Mouse (Mus musculus) neural tube, embryonic 12.5 days (tissue): Measurements from ENCODE around the gene Dock6. TPM values are rescaled to one million over a fixed set of nuclear protein-coding genes. Genes with fewer than 3 reads are reported as not detected.
A peak's percentile ranks its signal among the peaks of the same experiment; 100 is the strongest.

Source experiments
- ATAC-seq: fragments of 200-750 bp; cut with Nextera tagmentation; 2 replicates; pipeline ENCODE4 v1.8.0; 2017; ENCODE audit warnings: low read depth, mild to moderate bottlenecking, moderate TSS enrichment, moderate library complexity; ENCODE audit not compliant: low FRiP score
- H3K27ac ChIP-seq: fragments of 300-500 bp; sonication (generic); 2 replicates; pipeline ENCODE4 v1.5.1; 2016
- H3K27me3 ChIP-seq: fragments of 300-500 bp; sonication (generic); replicated peaks from 2 replicates; pipeline ENCODE4 v1.6.1; 2016; ENCODE audit warnings: mild to moderate bottlenecking
- H3K36me3 ChIP-seq: fragments of 300-500 bp; sonication (generic); 2 replicates; pipeline ENCODE4 v1.6.1; 2016; ENCODE audit warnings: mild to moderate bottlenecking
- H3K4me1 ChIP-seq: fragments of 300-500 bp; sonication (generic); 2 replicates; pipeline ENCODE4 v1.6.1; 2016
- H3K4me2 ChIP-seq: fragments of 300-500 bp; sonication (generic); replicated peaks from 2 replicates; pipeline ENCODE4 v1.6.1; 2016; ENCODE audit warnings: mild to moderate bottlenecking
- H3K4me3 ChIP-seq: fragments of 300-500 bp; sonication (generic); 2 replicates; pipeline ENCODE4 v1.5.1; 2016
- H3K9ac ChIP-seq: fragments of 300-500 bp; sonication (generic); 2 replicates; pipeline ENCODE4 v1.6.1; 2016; ENCODE audit warnings: mild to moderate bottlenecking
- H3K9me3 ChIP-seq: fragments of 300-500 bp; sonication (generic); 2 replicates; pipeline ENCODE4 v1.6.1; 2016; ENCODE audit warnings: mild to moderate bottlenecking
- WGBS: fragments of 180-500 bp; shearing (Covaris S2); methylation state at CpG from one replicate; pipeline ENCODE4 v1.1.7; 2016; 5-methylcytosine and 5-hydroxymethylcytosine counted together
- polyA plus RNA-seq: library from polyadenylated mRNA; unstranded; fragments of >200 nt; fragmentation: Nextera tagmentation; extraction: Ambion mirVana; gene quantifications from 2 replicates; pipeline ENCODE4 v1.2.1, GENCODE M21; 2016

Dock6 gene
- polyA plus RNA-seq, 1 experiment from 2014 or later = 26.2 TPM

- peaks cover 6% of the 10 kb centered on the region; the same call in 1 of the 2 replicates for H3K36me3 ChIP-seq
- WGBS = 82% methylated on average over 11 of the region's 11 CpGs
- no peaks in the 10 kb centered on the region for H3K9me3 ChIP-seq
- no peak for ATAC-seq
- H3K27ac ChIP-seq = no peak overlapping the region
- H3K4me1 ChIP-seq = peaks cover 9% of the 10 kb centered on the region; the same call in 1 of the 2 replicates
- no peaks in the 10 kb centered on the region for H3K27me3 ChIP-seq
- H3K9ac ChIP-seq = no peak overlapping the region
- H3K4me2 ChIP-seq = no peak overlapping the region
- no peak overlapping the region for H3K4me3 ChIP-seq
These were observed 84.5 kb downstream of the Dock6 start for GRCm38 (mm10) chr9:21767896-21768295.

DNA sequence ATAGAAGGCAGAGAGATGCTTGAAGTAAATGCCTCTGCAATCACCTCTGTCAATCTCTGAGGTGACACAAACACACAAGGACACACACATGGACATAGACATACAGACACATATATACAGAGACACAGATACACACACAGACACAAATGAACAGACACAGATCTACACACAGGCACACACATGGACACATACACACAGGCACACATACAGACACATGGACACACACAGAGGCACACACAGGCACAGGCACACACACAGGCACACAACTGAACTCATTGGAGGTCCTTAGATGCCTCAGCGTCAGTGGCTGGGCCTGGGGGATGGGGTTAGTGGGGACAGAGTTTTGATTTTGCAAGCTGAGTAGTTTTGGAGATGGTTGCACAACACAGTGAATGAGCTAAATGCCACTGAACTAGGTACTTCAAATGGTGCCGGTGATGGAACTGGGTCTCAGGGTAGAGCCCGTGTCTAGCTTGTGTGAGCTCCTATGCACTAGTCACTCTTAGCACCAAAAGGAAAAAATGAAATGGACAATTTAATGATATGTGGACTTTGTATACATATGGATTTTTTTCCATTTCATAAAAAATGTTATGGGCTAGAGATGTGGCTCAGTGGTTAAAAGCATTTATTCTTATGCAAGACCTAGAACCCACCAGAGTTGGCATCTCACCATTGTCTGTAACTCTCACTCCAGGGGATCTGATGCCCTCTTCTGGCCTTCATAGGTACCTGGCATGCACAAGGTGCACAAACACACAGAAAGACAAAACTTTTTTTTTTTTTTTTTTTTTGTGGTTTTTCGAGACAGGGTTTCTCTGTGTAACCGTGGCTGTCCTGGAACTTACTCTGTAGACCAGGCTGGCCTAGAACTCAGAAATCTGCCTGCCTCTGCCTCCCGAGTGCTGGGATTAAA lies 88.1 kb downstream of the Dock6 start:
- Histone ChIP-seq H3K4me1 (peaks cover 12% of the 10 kb centered on the region; the same call in 1 of the 2 replicates), H3K4me2 (no peak overlapping the region), H3K27ac (no peak overlapping the region), H3K9ac (no peak overlapping the region), H3K9me3 (no peaks in the 10 kb centered on the region), H3K27me3 (no peaks in the 10 kb centered on the region), H3K4me3 (no peak overlapping the region), H3K36me3 (no peaks in the 10 kb centered on the region)
- WGBS = 95% methylated on average over 6 of the region's 6 CpGs
- ATAC-seq = no peak

- Histone ChIP-seq H3K9me3 (no peaks in the 10 kb centered on the region), H3K9ac (no peak overlapping the region), H3K4me2 (no peak overlapping the region), H3K4me1 (peaks cover 14% of the 10 kb centered on the region; the same call in 1 of the 2 replicates), H3K27me3 (no peaks in the 10 kb centered on the region), H3K27ac (no peak overlapping the region), H3K4me3 (no peak overlapping the region), H3K36me3 (0 out of 2 replicates have a peak, but pooled peaks cover 7% of the 10 kb centered on the region)
- ATAC-seq = no peak
These were observed 90.3 kb downstream of the Dock6 start for GRCm38 (mm10) chr9:21762135-21762534.

- peak within 1 kb of the TSS; percentile 68 for H3K4me3 ChIP-seq
- no peaks in the 10 kb centered on the region for H3K27me3 ChIP-seq
- H3K4me2 ChIP-seq = peak within 1 kb of the TSS; percentile 70
- peaks cover 15% of the 10 kb centered on the region; the same call in 1 of the 2 replicates for H3K36me3 ChIP-seq
- peak; percentile 97 for ATAC-seq
- H3K9me3 ChIP-seq = no peaks in the 10 kb centered on the region
- peaks cover 14% of the 10 kb centered on the region; the same call in 1 of the 2 replicates for H3K4me1 ChIP-seq
- WGBS = under 1% methylated on average over 48 of the region's 54 CpGs
- H3K9ac ChIP-seq = peak within 1 kb of the TSS; percentile 64
- no peak within 1 kb of the TSS for H3K27ac ChIP-seq
These were observed 92.0 kb downstream of the Dock6 start, which contains the start of gene Spc24 for GRCm38 (mm10) chr9:21760155-21761088. Gene Spc24 (minus strand): TSS chr9:21760303.

DNA sequence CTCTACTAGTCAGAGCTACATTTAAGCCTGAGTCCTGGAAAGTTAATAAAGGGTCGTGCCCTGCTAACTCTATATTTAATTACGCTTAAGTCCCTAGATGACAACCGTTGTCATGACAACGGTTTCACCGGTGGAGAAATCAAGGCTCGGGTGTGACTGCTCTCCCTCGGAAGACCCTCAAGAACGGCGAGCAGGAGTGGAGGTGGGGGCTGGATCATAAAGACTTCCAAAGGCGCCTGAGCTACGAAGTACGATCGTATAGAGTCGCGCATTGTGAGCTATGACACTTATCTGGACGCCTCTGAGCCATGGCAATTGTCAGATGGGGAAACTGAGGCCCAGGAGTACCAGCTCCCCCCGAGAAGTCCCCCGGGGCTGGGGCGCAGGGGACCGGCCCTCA lies 92.7 kb downstream of the Dock6 start:
- H3K4me1 ChIP-seq = peaks cover 14% of the 10 kb centered on the region; the same call in 1 of the 2 replicates
- no peak overlapping the region for H3K27ac ChIP-seq
- H3K36me3 ChIP-seq = peaks cover 15% of the 10 kb centered on the region
- WGBS = under 1% methylated on average over 20 of the region's 20 CpGs
- H3K9ac ChIP-seq = peak overlapping the region; percentile 64
- peak overlapping the region; percentile 70 for H3K4me2 ChIP-seq
- no peaks in the 10 kb centered on the region for H3K9me3 ChIP-seq
- ATAC-seq = peak; percentile 48
- peak overlapping the region; percentile 68 for H3K4me3 ChIP-seq
- H3K27me3 ChIP-seq = no peaks in the 10 kb centered on the region

- H3K4me3 ChIP-seq = peak overlapping the region; percentile 68
- no peaks in the 10 kb centered on the region for H3K9me3 ChIP-seq
- peaks cover 15% of the 10 kb centered on the region for H3K36me3 ChIP-seq
- no peak overlapping the region for H3K9ac ChIP-seq
- peaks cover 14% of the 10 kb centered on the region; the same call in 1 of the 2 replicates for H3K4me1 ChIP-seq
- H3K27me3 ChIP-seq = no peaks in the 10 kb centered on the region
- ATAC-seq = no peak
- H3K4me2 ChIP-seq = peak overlapping the region; percentile 70
- no peak overlapping the region for H3K27ac ChIP-seq
- 61% methylated on average over 14 of the region's 14 CpGs for WGBS
These were observed 93.6 kb downstream of the Dock6 start for GRCm38 (mm10) chr9:21758576-21759529.

DNA sequence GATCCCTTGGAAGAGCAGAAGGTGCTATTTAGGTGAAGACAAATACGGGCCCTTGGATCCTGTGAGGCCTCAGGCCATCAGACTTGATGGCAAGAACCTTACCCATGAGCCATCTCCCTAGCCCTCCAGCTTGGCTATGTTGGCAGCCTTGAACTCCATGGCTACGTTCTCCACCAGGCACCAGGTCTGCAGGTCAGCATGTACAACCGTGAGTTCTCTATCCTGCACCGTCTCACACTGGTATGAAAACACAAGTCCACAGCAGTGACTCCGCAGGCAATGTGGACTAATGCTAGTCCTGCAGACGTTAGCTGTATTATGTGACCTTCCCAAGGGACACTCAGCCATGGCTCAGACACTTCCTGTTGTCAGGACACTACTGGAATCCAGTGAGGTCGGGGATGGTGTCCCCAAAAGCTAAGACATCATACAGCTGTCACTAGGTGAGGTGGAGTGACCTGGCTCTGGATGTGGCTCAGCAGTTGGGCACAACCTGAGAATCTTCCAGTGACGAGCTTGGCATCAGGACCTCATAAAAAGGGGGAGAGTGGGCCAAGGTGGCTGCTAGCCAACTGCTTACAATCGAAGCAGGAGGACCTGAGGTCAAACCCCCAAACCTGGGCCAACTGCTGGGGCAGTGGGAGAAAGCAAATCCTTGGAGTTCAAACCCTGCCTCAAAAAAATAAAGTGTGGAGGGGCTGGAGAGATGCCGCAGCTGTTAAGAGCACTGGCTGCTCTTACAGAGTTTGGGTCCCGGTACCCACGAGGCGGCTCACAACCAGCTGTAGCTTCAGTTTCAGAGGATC lies 97.7 kb downstream of the Dock6 start:
- no peak for ATAC-seq
- no peak overlapping the region for H3K9ac ChIP-seq
- no peak overlapping the region for H3K27ac ChIP-seq
- no peaks in the 10 kb centered on the region for H3K27me3 ChIP-seq
- no peak overlapping the region for H3K4me3 ChIP-seq
- H3K4me1 ChIP-seq = peaks cover 14% of the 10 kb centered on the region; the same call in 1 of the 2 replicates
- 82% methylated on average over 13 of the region's 13 CpGs for WGBS
- peaks cover 23% of the 10 kb centered on the region for H3K36me3 ChIP-seq
- no peaks in the 10 kb centered on the region; the same call in 1 of the 2 replicates for H3K9me3 ChIP-seq
- H3K4me2 ChIP-seq = no peak overlapping the region

- H3K36me3 ChIP-seq = peaks cover 30% of the 10 kb centered on the region
- no peaks in the 10 kb centered on the region; the same call in 1 of the 2 replicates for H3K9me3 ChIP-seq
- WGBS = 82% methylated on average over 2 of the region's 2 CpGs
These were observed 98.4 kb downstream of the Dock6 start for GRCm38 (mm10) chr9:21754003-21754402.

DNA sequence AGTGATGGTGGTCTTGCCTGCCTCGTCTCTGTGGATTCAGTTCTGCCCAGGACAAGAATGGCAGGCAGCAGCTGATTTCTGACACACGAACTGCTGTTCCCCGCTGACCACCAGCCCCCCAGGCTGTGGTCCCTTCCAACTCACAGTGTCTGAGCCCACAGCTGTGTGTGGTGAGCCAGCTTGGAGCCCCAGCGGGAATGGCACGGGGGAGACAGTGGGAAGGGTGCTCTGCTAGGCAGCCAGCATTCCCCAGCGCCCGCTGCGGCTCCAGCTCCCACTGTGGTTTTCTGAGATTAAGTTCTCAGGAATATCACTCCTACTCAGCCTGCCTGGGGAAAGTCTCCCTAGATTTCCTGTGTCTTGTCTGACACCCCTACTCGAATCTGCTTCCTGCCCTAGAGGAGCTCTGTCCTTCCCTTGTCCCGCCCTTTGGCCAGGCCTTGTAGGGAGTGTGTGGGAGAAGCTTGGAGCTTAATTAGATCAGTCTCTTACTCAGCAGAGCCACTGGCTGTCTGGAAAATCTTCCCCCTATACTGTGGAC lies 100.1 kb downstream of the Dock6 start:
- Histone ChIP-seq H3K9ac (no peak overlapping the region), H3K4me3 (no peak overlapping the region), H3K4me1 (no peaks in the 10 kb centered on the region), H3K27ac (no peak overlapping the region), H3K4me2 (no peak overlapping the region), H3K9me3 (no peaks in the 10 kb centered on the region; the same call in 1 of the 2 replicates), H3K36me3 (peaks cover 42% of the 10 kb centered on the region), H3K27me3 (no peaks in the 10 kb centered on the region)
- 68% methylated on average over 10 of the region's 10 CpGs for WGBS
- no peak for ATAC-seq

More at GRCm38 (mm10) chr9:21754003-21754402, 98.4 kb downstream of the Dock6 start:
- Histone ChIP-seq H3K4me2 (no peak overlapping the region), H3K4me3 (no peak overlapping the region), H3K9ac (no peak overlapping the region), H3K27ac (no peak overlapping the region), H3K27me3 (no peaks in the 10 kb centered on the region), H3K4me1 (0 out of 2 replicates have a peak, but pooled peaks cover 8% of the 10 kb centered on the region)
- ATAC-seq = no peak

DNA sequence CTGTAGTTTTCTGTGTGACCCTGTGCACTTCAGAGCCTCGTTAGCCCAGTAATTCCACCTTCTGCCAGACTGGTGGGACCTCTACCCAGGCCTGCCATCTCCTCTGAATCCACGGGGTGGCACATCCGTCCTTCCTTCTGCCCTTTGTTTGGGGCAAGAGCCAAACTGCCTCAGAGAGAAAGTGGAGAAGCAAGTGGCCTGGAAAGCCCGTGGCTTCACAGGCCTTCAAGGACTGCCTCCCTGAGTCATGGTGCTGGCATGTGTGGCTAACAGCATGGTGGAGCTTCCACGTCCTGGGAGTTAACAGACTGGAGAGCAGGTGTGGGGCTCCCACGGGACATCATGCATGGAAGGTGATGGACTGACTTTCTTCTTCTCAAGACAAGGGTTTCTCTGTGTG lies 101.1 kb downstream of the Dock6 start:
- H3K4me3 ChIP-seq = no peak overlapping the region
- no peaks in the 10 kb centered on the region for H3K4me1 ChIP-seq
- no peak overlapping the region for H3K27ac ChIP-seq
- no peak for ATAC-seq
- H3K36me3 ChIP-seq = peaks cover 47% of the 10 kb centered on the region
- no peak overlapping the region for H3K4me2 ChIP-seq
- 73% methylated on average over 6 of the region's 6 CpGs for WGBS
- H3K9me3 ChIP-seq = no peaks in the 10 kb centered on the region; the same call in 1 of the 2 replicates
- no peak overlapping the region for H3K9ac ChIP-seq
- H3K27me3 ChIP-seq = no peaks in the 10 kb centered on the region
